Mouse (Mus musculus): ENCODE results near the gene Psme4. TPM values are rescaled to one million over a fixed set of nuclear protein-coding genes. Genes with fewer than 3 reads are reported as not detected.
"Not testable (repeated sequence)": the region's sequence is repeated elsewhere in the genome, so short reads cannot be mapped to it uniquely, and the experiment has no call there.

Psme4 gene
- polyA plus RNA-seq, 1 experiment from 2014 or later = 30.5 TPM

- Histone ChIP-seq H3K9ac (no peak overlapping the region), H3K36me3 (ENCODE audit: insufficient read depth) (no peaks in the 10 kb centered on the region), H3K27ac (ENCODE audit: low read depth) (no peak overlapping the region), H3K27me3 (ENCODE audit: insufficient read depth, low read length) (peaks cover under 1% of the 10 kb centered on the region; the same call in 1 of the 2 replicates), H3K4me3 (ENCODE audit: low read depth, low read length) (no peak overlapping the region), H3K4me2 (no peak overlapping the region), H3K9me3 (ENCODE audit: low read depth, low read length) (no peaks in the 10 kb centered on the region), H3K4me1 (ENCODE audit: insufficient read depth) (no peaks in the 10 kb centered on the region)
- 69% methylated on average over 3 of the region's 3 CpGs for WGBS
- DNase-seq (no peak), ATAC-seq (ENCODE audit: insufficient read depth) (no peak)
- no peak for TF ChIP-seq CTCF (IDR thresholded peaks at IDR 0.05; ENCODE audit: low read depth)
These were observed 21.3 kb upstream of the Psme4 start for GRCm38 (mm10) chr11:30750039-30750823.

DNA sequence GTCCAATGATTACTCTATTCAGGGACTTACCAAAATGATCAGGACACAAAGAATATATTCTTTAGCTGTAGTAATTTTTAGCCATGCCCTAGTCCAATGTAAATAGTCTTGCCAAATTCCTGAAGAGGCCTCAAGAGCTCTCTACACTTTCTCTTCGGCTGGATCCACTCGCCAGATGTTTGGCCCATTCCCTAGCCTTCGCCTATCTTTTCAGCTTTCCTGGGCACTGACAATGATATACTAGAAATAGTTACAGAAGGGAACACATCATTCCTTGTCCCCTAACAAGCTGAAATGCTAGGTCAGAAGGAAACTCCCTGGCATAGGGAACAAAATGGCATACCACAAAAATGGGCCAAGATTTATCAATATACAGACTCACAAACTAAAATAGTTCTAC lies 18.6 kb upstream of the Psme4 start:
- H3K27ac ChIP-seq (ENCODE audit: low read depth) = no peak overlapping the region
- peaks cover 5% of the 10 kb centered on the region; the same call in 1 of the 2 replicates for H3K27me3 ChIP-seq (ENCODE audit: insufficient read depth, low read length)
- ATAC-seq (ENCODE audit: insufficient read depth) (no peak), DNase-seq (no peak)
- H3K4me3 ChIP-seq (ENCODE audit: low read depth, low read length) = no peak overlapping the region
- no peak overlapping the region for H3K4me2 ChIP-seq
- H3K9ac ChIP-seq = no peak overlapping the region
- no peaks in the 10 kb centered on the region for H3K9me3 ChIP-seq (ENCODE audit: low read depth, low read length)
- 47% methylated on average over 3 of the region's 3 CpGs for WGBS
- no peaks in the 10 kb centered on the region for H3K4me1 ChIP-seq (ENCODE audit: insufficient read depth)
- no peak for TF ChIP-seq CTCF (IDR thresholded peaks at IDR 0.05; ENCODE audit: low read depth)
- no peaks in the 10 kb centered on the region for H3K36me3 ChIP-seq (ENCODE audit: insufficient read depth)

DNA sequence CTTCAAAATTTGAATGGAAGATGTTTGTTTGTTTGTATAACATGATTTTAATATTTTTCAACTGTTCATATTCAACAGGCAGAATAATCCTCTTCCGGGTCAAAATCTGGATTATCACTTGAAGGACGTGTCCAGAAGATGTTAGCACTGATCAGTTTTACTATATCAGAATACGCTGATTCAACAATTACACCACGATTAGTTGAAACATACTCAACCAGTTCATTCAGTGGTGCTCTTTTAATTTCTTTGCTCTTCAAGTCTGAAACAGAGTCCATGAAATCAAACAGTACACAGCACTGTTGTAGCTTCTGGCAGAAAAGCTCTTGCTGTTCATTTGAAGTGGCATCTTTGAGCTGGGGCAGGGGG lies 17.1 kb upstream of the Psme4 start:
- H3K9me3 ChIP-seq (ENCODE audit: low read depth, low read length); H3K27ac ChIP-seq (ENCODE audit: low read depth); H3K36me3 ChIP-seq (ENCODE audit: insufficient read depth); ATAC-seq (ENCODE audit: insufficient read depth); H3K27me3 ChIP-seq (ENCODE audit: insufficient read depth, low read length); H3K4me1 ChIP-seq (ENCODE audit: insufficient read depth); DNase-seq: not testable (repeated sequence)
- peak overlapping the region; percentile 63 for H3K9ac ChIP-seq
- peak overlapping the region; percentile 96 for H3K4me2 ChIP-seq
- WGBS = 57% methylated on average over 4 of the region's 4 CpGs
- H3K4me3 ChIP-seq (ENCODE audit: low read depth, low read length) = peak overlapping the region; percentile 53

DNA sequence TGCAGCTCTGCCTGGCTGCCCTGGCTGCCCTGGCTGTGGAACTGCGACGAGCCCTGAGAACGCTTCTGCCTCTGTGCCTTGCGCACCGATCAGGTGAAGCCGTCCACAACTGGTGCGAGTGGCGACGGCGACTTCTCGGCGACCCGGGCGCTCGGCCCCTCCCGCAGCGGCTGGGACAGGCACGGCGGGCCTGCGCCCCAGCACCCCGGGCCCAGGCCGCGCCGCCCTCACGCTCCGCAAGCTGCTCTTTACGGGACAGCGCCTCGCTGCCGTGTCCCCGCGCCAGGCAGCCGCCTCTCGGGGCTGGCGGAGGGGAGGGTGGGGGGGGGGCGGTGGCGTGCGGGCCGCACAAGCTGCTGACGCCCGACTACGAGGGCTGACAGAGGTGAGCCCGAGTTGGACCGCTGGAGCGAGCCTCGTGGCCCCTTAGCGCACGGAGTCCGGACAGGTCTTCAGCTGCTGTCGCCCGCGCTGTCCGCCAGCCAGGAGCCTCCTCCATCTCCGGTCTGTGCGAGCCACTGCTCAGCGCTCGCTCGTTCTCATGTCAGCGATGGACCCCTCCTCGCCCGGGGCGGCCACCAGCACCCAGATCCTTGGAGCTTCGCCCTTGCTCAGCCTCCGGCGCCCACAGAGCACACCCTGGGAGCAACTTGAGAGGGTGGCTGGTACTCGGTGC lies 16.5 kb upstream of the Psme4 start:
- under 1% methylated on average over 55 of the region's 66 CpGs for WGBS
- no peaks in the 10 kb centered on the region for H3K36me3 ChIP-seq (ENCODE audit: insufficient read depth)
- H3K4me3 ChIP-seq (ENCODE audit: low read depth, low read length) = peak overlapping the region; percentile 53
- H3K4me1 ChIP-seq (ENCODE audit: insufficient read depth) = no peaks in the 10 kb centered on the region
- DNase-seq = peak; percentile 61
- peaks cover 5% of the 10 kb centered on the region; the same call in 1 of the 2 replicates for H3K27me3 ChIP-seq (ENCODE audit: insufficient read depth, low read length)
- no peak overlapping the region for H3K27ac ChIP-seq (ENCODE audit: low read depth)
- TF ChIP-seq CTCF (IDR thresholded peaks at IDR 0.05; ENCODE audit: low read depth) = no peak
- H3K9ac ChIP-seq = peak overlapping the region; percentile 63
- peak; percentile 90 for ATAC-seq (ENCODE audit: insufficient read depth)
- no peaks in the 10 kb centered on the region for H3K9me3 ChIP-seq (ENCODE audit: low read depth, low read length)
- peak overlapping the region; percentile 96 for H3K4me2 ChIP-seq

DNA sequence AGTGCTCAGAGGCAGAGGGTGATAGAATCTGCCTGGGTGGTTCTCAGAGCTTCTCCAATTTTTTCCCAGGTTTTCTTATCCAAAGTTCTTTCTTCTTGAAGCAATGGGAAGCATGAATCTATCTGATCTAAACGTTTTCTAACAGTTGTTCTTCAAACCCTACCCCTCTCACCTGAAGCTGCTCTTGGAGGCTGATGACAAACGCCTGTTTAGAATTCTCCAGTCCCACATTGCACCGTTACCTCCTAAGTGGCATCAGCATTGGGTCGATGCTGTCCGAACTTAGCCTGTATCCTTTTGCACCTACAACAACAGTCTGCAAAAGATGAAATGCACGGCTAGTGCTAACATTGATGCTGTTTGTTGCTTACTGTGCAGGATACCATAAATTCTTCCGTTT lies 10.1 kb upstream of the Psme4 start:
- H3K9me3 ChIP-seq (ENCODE audit: low read depth, low read length) = no peaks in the 10 kb centered on the region
- ATAC-seq (ENCODE audit: insufficient read depth) = no peak
- no peaks in the 10 kb centered on the region for H3K36me3 ChIP-seq (ENCODE audit: insufficient read depth)
- no peak overlapping the region for H3K27ac ChIP-seq (ENCODE audit: low read depth)
- 78% methylated on average over 7 of the region's 7 CpGs for WGBS
- no peak for TF ChIP-seq CTCF (IDR thresholded peaks at IDR 0.05; ENCODE audit: low read depth)
- no peak for DNase-seq
- no peak overlapping the region for H3K4me2 ChIP-seq
- H3K27me3 ChIP-seq (ENCODE audit: insufficient read depth, low read length) = no peaks in the 10 kb centered on the region
- H3K9ac ChIP-seq = no peak overlapping the region
- H3K4me1 ChIP-seq (ENCODE audit: insufficient read depth) = no peaks in the 10 kb centered on the region
- H3K4me3 ChIP-seq (ENCODE audit: low read depth, low read length) = no peak overlapping the region

DNA sequence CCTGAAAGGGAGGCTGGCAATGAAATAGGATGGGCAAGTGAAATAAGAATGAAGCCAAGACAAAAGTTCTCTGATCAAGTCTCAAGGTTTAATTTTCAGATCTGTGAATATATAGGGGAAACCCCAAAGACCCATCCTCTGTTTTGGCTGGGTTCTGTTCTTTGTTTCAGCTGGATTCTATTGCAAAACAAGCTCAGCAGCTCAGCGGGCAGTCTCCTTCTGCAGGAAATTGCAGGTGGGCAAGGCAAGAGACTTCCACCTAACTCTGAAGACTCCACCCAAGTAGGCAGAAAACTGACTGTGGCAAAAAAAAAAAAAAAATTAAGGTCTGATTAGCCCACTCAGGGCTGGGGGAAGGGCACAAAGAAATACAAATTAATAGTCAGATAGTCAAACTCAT lies 9.6 kb upstream of the Psme4 start:
- H3K36me3 ChIP-seq (ENCODE audit: insufficient read depth) = no peaks in the 10 kb centered on the region
- TF ChIP-seq CTCF (IDR thresholded peaks at IDR 0.05; ENCODE audit: low read depth) = no peak
- no peak overlapping the region for H3K27ac ChIP-seq (ENCODE audit: low read depth)
- no peak overlapping the region for H3K4me3 ChIP-seq (ENCODE audit: low read depth, low read length)
- no peaks in the 10 kb centered on the region for H3K9me3 ChIP-seq (ENCODE audit: low read depth, low read length)
- no peak for ATAC-seq (ENCODE audit: insufficient read depth)
- H3K27me3 ChIP-seq (ENCODE audit: insufficient read depth, low read length) = no peaks in the 10 kb centered on the region
- H3K4me1 ChIP-seq (ENCODE audit: insufficient read depth) = no peaks in the 10 kb centered on the region
- WGBS = 75% methylated on average over 1 of the region's 1 CpGs
- H3K9ac ChIP-seq = no peak overlapping the region
- no peak for DNase-seq
- H3K4me2 ChIP-seq = no peak overlapping the region

GRCm38 (mm10) chr11:30765076-30765475 lies 6.5 kb upstream of the Psme4 start:
- no peak for DNase-seq
- no peaks in the 10 kb centered on the region for H3K36me3 ChIP-seq (ENCODE audit: insufficient read depth)
- WGBS = 74% methylated on average over 1 of the region's 1 CpGs
- no peak for ATAC-seq (ENCODE audit: insufficient read depth)
- H3K9ac ChIP-seq = no peak overlapping the region
- H3K9me3 ChIP-seq (ENCODE audit: low read depth, low read length) = no peaks in the 10 kb centered on the region
- H3K4me3 ChIP-seq (ENCODE audit: low read depth, low read length) = no peak overlapping the region
- no peak overlapping the region for H3K27ac ChIP-seq (ENCODE audit: low read depth)
- no peaks in the 10 kb centered on the region for H3K4me1 ChIP-seq (ENCODE audit: insufficient read depth)
- no peaks in the 10 kb centered on the region for H3K27me3 ChIP-seq (ENCODE audit: insufficient read depth, low read length)
- no peak overlapping the region for H3K4me2 ChIP-seq
- no peak for TF ChIP-seq CTCF (IDR thresholded peaks at IDR 0.05; ENCODE audit: low read depth)
